Mouse (Mus musculus): ENCODE measurements around the gene Gm45337.

Gm45337 gene

DNA sequence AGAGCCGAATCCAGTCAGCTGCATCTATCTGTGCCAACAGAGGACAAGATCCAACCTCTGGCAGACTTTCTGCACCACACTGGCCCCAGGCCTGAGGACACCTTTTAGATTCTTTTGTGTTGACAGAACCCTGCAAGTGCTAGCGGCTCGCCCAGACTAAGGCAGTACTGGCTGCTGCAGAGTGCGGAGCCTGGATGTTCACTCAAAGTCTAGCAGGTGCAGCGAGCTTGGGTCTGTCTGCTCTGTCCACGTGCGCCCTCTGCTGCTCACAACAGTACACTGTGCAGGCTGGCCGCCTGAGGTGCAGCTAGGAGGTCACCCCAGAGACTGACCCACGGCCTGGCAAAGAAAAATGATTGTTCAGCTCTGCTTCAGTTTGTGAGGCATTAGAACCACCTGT, 46.6 kb downstream of the Gm45337 start:
- no peak for DNase-seq (ENCODE audit: low spot score)

DNA sequence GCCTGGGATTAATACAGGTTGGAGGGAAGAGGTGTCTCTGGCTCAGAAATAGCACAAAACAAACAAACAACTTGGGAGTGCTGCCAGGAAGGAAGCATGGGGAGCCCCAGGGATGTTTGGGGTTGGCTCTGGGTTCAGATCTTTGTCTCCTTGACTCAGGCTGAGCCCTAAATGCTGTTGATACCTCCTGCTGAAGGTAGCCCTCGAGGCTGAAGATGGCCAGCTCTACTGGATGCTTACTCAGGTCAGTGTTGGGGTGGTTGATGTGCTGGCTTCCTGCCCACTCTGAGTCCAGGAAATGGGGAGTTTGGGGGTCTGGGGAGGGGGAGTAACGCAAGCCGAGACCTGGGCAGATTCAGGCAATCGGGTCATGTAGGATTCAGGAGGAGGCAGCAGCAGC, 47.7 kb downstream of the Gm45337 start:
- no peak for DNase-seq (ENCODE audit: low spot score)

DNA sequence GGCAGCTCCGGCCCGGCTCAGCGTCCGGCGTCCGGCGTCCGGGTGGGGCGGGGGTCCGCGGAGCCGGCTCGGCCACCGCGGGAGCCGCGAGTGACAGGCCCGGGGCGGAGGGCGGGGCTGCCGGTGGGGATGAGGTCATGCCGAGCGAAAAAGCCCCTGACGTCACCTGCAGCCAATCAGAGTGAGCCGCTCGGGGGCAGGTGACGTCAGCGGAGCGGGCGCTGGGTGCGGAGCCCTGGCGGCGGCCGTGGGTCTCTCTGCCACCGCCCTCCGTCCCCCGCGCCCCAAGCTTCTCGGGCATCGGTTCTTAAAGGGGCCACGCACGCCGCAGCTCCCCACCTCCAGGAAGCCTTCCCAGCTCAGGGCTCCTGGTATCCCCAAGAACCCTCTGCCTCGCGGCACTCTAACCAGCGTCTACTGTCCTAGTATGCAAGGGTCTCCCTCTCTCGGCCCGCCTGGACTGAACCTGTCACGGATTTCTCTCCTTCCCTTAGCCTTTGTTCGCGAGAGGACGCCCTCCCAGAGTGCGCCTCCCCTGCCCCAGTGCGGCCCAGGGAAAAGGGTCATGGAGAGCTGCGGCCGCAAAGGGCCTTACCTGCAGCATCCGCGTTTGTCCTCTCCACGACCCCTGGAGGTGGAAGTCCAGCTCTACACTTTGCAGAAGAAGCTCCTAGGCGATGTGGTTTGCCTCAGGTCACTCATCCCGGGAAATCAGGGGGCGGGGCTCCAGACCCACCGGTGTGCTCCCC, 49.0 kb downstream of the Gm45337 start, which contains the start of gene Dusp8:
Gene Dusp8, minus strand, starts transcription at position 661 of the 749 bp plus-strand sequence.
- DNase-seq (ENCODE audit: low spot score): peak; percentile 83

DNA sequence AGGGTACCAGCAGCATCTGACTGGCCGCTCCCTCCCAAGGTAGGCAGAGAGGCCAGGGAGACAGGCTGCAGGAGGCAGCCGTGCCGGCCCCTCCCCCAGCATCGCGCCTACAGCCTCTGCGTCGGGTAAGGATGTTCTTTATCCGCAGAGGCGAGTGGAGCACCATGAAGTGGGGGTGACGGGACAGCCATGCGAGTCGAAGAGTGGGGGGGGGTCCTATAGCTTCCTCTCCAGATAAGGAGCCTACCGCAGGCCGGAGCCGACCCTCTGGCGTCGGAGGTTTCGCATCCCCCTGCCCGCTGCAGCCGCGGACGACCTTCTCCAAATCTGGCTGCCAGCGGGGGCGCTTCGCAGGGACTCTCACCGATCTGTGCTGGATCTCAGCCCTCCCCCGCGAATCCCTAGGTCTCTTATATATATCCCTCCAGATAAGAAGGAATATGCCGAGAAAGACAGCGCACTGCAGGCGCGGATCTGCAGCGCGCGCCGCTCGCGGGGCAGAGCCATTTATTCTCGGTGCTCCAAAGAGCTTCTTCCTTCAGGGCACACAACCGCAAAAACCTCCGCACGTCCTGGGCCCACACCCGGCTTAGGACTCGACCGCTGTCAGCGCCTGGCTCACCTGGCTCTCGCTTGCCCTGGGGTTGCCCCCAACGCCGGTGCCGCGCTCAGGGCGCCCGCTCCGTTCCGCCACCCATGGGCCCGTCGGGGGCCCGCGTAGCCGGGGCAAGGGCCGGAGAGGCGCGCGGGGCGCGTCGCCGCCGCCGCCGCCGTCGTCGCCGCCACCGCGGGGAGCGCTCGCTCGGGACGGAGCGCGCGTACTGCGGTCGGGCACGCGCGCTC, 49.9 kb downstream of the Gm45337 start:
- DNase-seq (ENCODE audit: low spot score): no peak

DNA sequence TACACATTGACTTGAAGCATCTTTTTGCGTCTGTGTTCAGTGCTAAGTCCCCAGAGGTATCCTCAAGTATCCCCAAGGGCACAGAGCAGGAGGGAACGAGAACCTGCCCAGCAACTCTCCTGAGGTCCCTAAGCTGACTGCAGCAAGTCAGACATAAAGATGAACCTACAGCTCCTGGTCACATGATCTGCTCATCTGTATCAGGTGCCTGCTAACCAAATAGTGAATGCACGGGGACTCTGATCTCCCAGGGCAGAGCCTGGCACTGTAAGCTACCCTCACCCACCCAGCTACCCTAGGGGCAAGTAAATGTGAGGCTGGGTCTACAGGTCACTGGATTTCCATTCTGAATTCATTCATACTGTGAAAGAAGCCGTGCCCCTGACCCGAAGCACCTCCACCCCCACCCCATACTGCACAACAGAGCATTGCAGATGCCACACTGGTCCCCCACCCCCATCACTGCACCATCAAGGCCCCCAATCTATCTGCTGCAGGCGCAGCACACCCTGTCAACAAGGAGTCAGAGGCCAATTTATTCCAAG, 50.6 kb downstream of the Gm45337 start:
- no peak for DNase-seq (ENCODE audit: low spot score)

All from layer of hippocampus, adult 9-10 months (tissue).